Mouse (Mus musculus) macrophage (primary cell): ENCODE data around the gene Mrpl10. TPM values are rescaled to one million over a fixed set of nuclear protein-coding genes. Genes with fewer than 3 reads are reported as not detected.

Experiments used
- H3K27ac ChIP-seq: fragments of 350-480 bp; formaldehyde crosslinking; 2 replicates; pipeline ENCODE4 v1.9.0; 2021
- H3K36me3 ChIP-seq: fragments of 350-480 bp; formaldehyde crosslinking; 2 replicates; pipeline ENCODE4 v1.9.0; 2021; ENCODE audit errors: inconsistent target
- H3K4me3 ChIP-seq: fragments of 350-480 bp; formaldehyde crosslinking; 2 replicates; pipeline ENCODE4 v1.9.0; 2021; ENCODE audit errors: inconsistent target
- H3K79me2 ChIP-seq: fragments of 350-480 bp; formaldehyde crosslinking; 2 replicates; pipeline ENCODE4 v1.9.0; 2021; ENCODE audit errors: inconsistent target
- WGBS: methylation state at CpG from one replicate; pipeline ENCODE4 v1.1.7; 2026; ENCODE audit warnings: inconsistent platforms; ENCODE audit not compliant: missing documents; 5-methylcytosine and 5-hydroxymethylcytosine counted together
- polyA plus RNA-seq: library from polyadenylated mRNA; stranded (reverse); fragments of 250-400 nt; gene quantifications from 3 replicates; pipeline ENCODE4 v1.2.4, GENCODE M21; 2018; ENCODE audit warnings: inconsistent platforms

The Mrpl10 gene
- polyA plus RNA-seq, 1 experiment from 2014 or later = 25.6 TPM

DNA sequence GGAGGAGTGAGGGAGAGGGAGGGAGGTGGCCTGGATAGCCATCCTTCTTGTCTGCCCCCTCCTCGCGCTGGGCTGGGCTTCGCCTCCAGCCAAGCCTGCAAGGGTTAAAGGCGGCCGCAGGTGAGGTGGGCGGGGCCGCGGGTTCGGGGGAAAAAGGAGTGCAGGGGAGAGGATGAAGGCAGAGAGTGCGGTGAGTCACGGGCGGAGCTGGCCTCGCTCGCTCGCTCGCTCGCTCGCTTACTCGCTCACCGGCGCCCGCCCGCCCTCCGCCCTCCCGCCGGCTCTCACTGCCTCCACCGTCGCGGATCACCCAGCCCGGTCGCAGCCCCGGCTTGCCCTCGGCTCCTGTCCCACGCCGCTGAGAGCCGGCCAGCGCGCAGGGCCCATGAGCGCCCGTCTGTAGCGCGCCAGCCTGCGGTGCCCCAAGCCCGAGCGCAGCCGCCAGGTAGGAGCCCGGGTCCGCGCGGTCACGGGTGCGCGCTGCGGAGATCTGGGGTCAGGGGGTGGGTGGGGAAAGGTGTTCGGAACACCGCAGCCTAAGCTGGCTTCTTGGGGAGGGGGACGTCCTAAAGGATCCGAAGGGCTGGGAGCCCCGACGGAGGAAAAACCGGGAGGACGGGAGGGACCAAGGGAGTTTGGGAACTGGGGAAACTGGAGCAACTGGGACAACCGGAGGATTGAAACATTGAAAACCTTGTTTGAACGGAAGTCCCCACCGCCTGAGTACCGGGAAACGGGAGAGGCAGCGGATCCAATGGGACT, 22.6 kb upstream of the Mrpl10 start:
- whole genome bisulfite sequencing = 2% methylated on average over 61 of the region's 68 CpGs
- Histone ChIP-seq H3K79me2 (no peaks in the 10 kb centered on the region), H3K36me3 (no peaks in the 10 kb centered on the region), H3K4me3 (no peak overlapping the region), H3K27ac (no peak overlapping the region)

DNA sequence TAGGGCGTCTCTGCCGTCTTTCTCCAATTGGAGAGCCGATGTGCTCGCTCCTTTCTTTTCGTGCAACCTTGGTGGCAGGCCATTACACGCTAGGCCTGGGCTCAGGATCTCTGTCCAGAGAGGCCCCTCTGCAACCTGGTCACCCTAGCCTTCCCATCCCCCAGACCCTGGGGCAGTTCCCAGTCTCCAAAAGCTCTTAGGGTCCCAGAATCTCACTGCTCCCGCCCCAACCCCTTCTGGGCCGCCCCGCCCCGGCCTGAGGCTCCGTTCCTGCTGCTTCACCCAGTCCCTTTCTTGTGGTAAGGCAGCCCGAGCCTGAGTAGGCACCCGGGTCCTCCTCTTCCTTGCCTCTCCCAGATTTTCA, 22.0 kb upstream of the Mrpl10 start:
- WGBS = 10% methylated on average over 9 of the region's 13 CpGs
- no peak overlapping the region for H3K27ac ChIP-seq
- H3K4me3 ChIP-seq = no peak overlapping the region
- H3K36me3 ChIP-seq = no peaks in the 10 kb centered on the region
- H3K79me2 ChIP-seq = no peaks in the 10 kb centered on the region

DNA sequence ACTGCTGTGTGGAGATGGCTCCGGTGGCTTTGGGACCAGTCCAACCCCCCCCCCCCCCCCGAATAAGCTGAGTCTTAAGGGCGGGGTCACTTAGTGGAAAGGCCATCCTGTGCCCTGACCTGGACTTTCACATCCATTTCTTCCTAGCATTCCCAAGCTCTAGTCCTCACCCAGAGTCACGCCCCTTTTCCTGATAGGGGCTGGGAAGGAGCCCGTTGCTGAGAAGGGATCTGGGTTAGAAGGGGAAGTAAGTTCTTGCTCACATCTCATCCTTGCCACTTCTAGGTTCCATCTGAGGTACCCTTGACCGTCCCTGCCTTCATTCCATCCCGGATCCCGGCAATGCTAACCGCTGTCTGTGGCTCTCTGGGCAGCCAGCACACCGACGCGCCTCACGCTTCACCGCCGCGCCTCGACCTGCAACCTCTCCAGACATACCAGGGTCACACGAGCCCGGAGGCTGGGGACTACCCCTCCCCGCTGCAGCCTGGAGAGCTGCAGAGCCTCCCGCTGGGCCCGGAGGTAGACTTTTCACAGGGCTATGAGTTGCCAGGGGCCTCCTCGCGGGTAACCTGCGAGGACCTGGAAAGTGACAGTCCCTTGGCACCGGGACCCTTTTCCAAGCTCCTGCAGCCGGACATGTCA, 20.1 kb upstream of the Mrpl10 start:
- no peak overlapping the region for H3K4me3 ChIP-seq
- 2% methylated on average over 27 of the region's 27 CpGs for WGBS
- no peaks in the 10 kb centered on the region for H3K36me3 ChIP-seq
- no peak overlapping the region for H3K27ac ChIP-seq
- no peaks in the 10 kb centered on the region for H3K79me2 ChIP-seq

DNA sequence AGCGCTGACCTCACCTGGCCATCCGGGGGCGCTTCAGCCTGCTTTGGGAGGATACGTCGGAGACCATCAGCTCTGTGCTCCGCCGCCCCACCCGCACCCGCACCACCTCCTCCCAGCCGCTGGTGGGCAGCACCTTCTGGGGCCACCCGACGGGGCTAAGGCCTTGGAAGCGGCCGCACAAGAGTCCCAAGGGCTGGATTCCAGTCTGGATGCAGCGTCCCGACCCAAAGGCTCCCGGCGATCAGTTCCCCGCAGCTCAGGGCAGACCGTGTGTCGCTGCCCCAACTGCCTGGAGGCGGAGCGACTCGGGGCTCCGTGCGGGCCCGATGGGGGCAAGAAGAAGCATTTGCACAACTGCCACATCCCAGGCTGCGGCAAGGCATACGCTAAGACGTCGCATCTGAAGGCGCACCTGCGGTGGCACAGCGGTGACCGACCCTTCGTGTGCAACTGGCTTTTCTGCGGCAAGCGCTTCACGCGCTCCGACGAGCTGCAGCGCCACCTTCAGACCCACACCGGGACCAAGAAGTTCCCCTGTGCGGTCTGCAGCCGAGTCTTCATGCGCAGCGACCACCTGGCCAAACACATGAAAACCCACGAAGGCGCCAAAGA, 19.4 kb upstream of the Mrpl10 start:
- under 1% methylated on average over 50 of the region's 50 CpGs for WGBS
- no peaks in the 10 kb centered on the region for H3K79me2 ChIP-seq
- no peaks in the 10 kb centered on the region for H3K36me3 ChIP-seq
- H3K4me3 ChIP-seq = no peak overlapping the region; the same call in 1 of the 2 replicates
- H3K27ac ChIP-seq = no peak overlapping the region

DNA sequence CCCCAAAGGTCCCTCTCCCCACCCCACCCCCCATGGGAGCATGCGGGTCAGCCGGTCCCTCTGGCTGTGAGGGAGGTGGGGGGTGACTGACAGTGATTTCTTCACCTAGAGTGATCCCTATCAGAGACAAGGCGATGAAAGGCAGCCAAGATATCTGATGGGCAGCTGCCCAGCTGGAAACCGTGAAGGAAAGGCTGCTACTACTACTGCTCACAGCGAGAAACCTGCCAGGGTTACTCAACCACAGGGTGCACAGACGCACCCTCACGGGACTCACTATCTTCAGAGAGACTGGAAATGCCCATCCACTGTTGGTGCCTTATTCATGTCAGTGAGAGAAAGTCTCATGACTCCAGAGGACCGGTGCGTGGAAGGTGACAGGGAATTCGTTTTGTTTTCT, 16.4 kb upstream of the Mrpl10 start:
- WGBS = 84% methylated on average over 10 of the region's 10 CpGs
- Histone ChIP-seq H3K36me3 (no peaks in the 10 kb centered on the region), H3K79me2 (no peaks in the 10 kb centered on the region), H3K27ac (no peak overlapping the region), H3K4me3 (no peak overlapping the region)

DNA sequence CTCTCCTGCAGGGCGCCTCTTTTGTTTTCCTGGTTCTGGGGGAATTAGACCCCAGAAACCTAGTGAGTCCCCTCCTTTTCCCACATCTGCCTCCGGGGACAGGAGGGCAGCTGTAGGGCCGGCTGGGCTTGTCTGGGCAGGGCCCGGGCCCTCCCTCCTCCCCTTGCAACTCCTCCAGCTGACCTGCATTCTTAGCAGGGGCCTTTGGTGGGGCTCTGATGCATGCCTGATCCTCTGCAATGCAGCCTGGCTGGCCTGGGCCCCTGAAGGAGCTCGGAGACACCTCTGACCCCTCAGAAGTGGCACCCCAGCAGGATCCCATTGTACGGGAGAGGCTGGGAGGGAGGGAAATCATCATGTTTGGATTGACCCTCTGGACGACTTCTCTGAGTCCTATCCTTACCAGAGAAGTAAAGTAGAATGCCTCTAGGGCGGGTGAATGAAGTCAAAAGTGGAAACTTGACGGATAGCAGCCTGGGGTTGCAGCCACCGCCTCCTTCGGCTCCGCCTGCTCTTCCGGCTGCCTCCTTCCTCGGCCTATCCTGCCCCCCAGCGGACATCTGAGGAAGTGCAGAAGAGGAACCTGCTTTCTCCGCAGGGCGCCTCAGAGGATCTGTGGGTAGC, 15.5 kb upstream of the Mrpl10 start:
- Histone ChIP-seq H3K79me2 (no peaks in the 10 kb centered on the region), H3K4me3 (peak overlapping the region; percentile 11; the same call in 1 of the 2 replicates), H3K27ac (no peak overlapping the region), H3K36me3 (no peaks in the 10 kb centered on the region)
- WGBS = 13% methylated on average over 16 of the region's 17 CpGs

DNA sequence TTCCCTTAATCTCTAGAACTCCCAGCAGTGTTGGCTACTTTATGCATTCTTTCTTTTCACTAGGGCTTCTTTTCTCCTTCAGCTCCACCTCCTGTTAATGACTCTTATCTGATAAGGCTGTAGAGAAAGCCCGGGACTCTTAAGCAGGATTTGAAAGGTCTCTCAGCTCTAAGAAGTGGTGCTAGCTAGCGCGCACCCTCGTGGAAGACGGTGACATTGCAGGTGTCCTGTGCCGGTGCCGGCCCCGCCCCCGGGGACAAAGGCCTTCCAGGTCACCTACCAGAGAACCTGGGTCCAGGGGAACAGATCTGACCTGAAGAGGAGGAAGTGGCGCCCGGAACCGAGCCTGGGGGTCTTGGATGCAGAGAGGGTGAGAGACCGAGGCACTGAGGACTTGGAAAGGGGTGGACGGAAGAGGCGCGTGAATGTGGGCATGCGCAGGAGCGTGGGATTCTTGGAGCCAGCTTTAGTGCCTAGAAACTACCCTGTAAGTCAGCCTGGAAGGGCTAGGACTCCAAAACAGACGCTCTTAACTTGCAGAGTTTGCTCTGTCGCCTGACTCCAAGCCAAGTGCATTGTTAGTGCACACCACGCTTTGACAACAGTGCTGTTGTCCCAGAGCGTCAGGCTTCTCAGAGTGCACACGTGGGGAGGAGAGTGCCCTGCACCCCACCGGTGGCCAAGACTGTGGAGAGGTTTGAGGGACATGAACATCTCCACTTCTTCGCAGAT, 11.5 kb upstream of the Mrpl10 start, which contains the start of gene Scrn2:
Scrn2 (plus strand) TSS at position 253 of the 732 bp plus-strand sequence.
- Histone ChIP-seq H3K36me3 (no peaks in the 10 kb centered on the region), H3K4me3 (peak within 1 kb of the TSS; percentile 77), H3K27ac (peak within 1 kb of the TSS; percentile 53), H3K79me2 (no peaks in the 10 kb centered on the region)
- WGBS = under 1% methylated on average over 25 of the region's 25 CpGs

DNA sequence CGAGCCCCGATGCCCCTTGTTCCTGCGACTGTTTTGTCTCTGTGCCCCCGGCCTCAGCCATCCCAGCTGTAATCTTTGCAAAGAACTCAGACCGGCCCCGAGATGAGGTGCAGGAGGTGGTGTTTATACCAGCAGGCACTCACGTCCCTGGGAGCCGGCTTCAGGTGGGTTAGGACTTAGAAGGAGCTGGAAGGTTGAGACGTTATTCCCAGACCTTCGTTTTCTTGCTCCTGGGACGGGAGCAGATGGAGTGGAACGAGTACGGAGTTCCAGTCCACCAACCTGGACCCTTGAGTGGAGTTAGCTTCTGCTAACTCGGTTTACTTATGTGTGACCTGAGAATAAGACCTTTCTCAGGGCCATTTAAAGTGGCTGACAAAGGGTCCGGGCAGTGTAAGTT, 10.9 kb upstream of the Mrpl10 start:
- Histone ChIP-seq H3K27ac (peak overlapping the region; percentile 53; the same call in 1 of the 2 replicates), H3K36me3 (no peaks in the 10 kb centered on the region), H3K4me3 (peak overlapping the region; percentile 77), H3K79me2 (no peaks in the 10 kb centered on the region)
- 24% methylated on average over 14 of the region's 15 CpGs for WGBS

DNA sequence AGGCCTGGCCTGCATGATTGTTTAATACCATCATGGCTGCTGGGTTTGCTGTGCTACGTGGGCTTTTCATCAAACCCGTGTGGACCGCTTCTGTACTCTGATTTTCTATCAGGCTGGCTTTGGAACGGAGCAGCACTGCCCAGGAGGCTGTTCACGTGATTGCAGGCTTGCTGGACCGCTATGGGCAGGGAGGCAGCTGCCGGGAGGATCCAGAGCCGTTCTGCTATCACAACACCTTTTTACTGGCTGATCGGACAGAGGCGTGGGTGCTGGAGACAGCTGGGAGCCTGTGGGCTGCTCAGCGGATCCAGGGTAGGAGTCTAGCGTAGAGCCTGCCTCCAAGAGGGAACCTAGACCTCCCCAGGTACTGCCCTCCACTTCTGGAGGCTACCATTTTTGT, 9.4 kb upstream of the Mrpl10 start:
- no peaks in the 10 kb centered on the region for H3K79me2 ChIP-seq
- 98% methylated on average over 12 of the region's 12 CpGs for WGBS
- H3K36me3 ChIP-seq = no peaks in the 10 kb centered on the region
- no peak overlapping the region for H3K27ac ChIP-seq
- no peak overlapping the region for H3K4me3 ChIP-seq

DNA sequence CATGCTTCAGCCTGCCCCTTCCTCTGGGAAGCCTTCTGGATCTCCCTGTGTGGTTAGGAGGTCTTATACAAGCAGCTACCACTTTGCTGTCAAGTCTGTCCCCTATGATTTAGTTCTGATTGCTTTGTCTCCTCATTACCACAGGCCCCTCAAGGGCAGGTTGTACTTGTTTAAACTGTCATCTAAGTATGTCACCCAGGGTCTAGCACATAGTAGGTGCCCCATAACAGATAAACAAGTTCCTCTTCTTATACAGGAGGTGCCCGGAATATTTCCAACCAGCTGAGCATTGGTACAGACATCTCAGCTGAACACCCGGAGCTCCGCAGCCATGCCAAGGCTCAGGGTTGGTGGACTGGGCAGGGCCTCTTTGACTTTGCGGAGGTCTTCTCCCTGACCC, 8.9 kb upstream of the Mrpl10 start:
- Histone ChIP-seq H3K79me2 (no peaks in the 10 kb centered on the region), H3K27ac (no peak overlapping the region), H3K4me3 (no peak overlapping the region), H3K36me3 (no peaks in the 10 kb centered on the region)
- 95% methylated on average over 4 of the region's 4 CpGs for WGBS

DNA sequence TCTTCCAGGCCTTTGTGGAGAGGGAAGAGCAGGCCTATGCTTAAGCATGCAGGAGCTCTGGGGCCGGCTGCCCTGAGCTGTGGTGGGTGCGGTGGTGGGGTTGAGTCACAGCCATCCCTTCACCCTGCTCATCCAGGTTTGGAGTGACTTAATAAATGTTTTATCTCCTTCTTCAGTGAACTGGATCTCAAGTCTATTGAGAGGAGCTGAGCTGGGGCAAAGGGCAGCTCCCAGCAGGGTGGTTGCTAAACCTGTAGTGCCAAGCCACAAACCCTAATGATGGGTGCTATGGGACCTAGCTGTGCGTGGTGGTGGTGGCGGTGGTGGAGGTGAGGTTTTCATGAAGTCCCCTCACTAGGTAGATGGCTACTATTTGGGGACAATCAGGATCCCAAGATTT, 7.6 kb upstream of the Mrpl10 start:
- Histone ChIP-seq H3K27ac (no peak overlapping the region), H3K79me2 (no peaks in the 10 kb centered on the region), H3K36me3 (no peaks in the 10 kb centered on the region), H3K4me3 (no peak overlapping the region)
- 94% methylated on average over 4 of the region's 4 CpGs for WGBS

DNA sequence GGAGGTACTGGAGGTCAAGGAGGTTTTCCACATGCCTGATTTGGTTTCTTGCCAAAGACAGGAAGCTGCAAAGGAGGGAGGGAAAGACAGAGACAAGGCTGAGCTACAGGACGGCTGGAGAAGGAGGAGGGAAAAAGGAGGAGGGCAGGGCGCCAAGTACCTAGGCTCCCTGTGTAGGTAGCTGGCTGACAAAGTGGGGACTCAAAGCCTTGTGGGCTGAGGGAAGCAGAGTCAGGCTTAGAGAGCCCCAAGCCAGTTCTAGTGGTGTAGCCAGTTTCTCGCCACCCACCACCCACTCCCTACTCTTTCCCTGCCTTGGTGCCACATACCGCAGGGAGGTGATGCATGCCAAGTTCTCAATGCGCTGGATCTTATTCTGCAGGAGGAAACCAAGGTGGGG, 5.2 kb upstream of the Mrpl10 start:
- 91% methylated on average over 5 of the region's 5 CpGs for WGBS
- H3K27ac ChIP-seq = no peak overlapping the region

DNA sequence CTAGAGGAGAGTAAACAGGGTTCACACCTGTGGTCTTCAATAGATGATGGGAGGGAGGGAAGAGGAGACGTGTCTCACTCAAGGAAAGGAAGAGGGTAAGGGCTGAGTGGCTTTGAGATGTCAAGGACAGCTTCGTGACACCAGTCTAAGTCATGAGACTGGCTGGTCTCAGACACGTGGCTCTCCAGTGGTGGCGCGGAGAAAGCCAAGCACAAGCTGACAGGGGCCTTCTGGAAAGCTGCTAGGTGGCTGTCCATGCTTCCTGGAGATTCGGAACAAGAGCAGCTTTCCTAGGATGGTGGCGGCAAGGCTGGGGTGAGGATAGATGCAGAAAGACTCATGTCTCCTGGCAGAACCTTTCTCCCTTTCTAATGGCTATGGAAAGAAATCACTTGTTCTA, 2.5 kb upstream of the Mrpl10 start:
- WGBS = 84% methylated on average over 7 of the region's 7 CpGs
- peaks cover 25% of the 10 kb centered on the region for H3K79me2 ChIP-seq

More for the DNA sequence above, 5.2 kb upstream of the Mrpl10 start:
- no peak overlapping the region for H3K4me3 ChIP-seq
- H3K36me3 ChIP-seq = no peaks in the 10 kb centered on the region
- H3K79me2 ChIP-seq = no peaks in the 10 kb centered on the region

DNA sequence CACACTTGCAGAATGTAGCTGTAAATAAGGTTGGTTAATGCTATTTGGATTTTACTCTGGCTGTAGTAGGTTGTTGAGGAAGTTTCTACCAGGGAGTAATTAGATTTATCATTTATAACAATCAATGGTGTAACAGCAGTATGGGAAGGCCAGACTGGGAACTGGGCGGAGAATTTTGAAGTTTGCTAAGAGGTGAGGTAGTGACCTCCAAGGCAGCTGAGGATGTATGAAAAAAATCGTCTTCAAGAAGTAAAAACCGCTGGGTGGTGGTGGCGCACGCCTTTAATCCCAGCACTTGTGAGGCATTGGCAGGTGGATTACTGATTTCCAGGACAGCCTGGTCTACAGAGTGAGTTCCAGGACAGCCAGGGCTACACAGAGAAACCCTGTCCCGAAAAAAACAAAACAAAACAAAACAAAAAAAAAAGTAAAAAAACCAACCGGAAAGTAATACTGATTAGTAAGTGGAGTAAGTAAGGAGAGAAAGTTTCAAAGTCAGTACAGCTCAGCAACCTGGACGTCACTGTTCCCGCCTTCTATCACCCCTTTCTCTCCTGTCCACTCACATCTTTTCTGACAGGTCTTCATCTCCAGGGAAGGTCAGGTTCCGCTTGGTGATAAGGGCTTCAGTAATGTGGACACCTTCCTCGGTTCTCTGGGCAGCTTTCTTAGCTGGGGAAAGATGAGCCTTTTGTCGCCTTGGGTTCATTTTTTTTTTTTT, 899 bp upstream of the Mrpl10 start:
- WGBS = 36% methylated on average over 12 of the region's 12 CpGs
- Histone ChIP-seq H3K79me2 (peaks cover 35% of the 10 kb centered on the region), H3K27ac (no peak overlapping the region), H3K4me3 (peak overlapping the region; percentile 96), H3K36me3 (peaks cover 7% of the 10 kb centered on the region; the same call in 1 of the 2 replicates)

More for the DNA sequence above, 2.5 kb upstream of the Mrpl10 start:
- H3K4me3 ChIP-seq = no peak overlapping the region
- H3K36me3 ChIP-seq = no peaks in the 10 kb centered on the region
- H3K27ac ChIP-seq = no peak overlapping the region
